Mouse (Mus musculus): ENCODE data around the gene Ptprn. TPM values are rescaled to one million over a fixed set of nuclear protein-coding genes. Genes with fewer than 3 reads are reported as not detected.

Gene Ptprn
- polyA plus RNA-seq (2015; fragmentation: Nextera tagmentation; extraction: Ambion mirVana), result 11.1 and 14.0 TPM in 2 replicates

DNA sequence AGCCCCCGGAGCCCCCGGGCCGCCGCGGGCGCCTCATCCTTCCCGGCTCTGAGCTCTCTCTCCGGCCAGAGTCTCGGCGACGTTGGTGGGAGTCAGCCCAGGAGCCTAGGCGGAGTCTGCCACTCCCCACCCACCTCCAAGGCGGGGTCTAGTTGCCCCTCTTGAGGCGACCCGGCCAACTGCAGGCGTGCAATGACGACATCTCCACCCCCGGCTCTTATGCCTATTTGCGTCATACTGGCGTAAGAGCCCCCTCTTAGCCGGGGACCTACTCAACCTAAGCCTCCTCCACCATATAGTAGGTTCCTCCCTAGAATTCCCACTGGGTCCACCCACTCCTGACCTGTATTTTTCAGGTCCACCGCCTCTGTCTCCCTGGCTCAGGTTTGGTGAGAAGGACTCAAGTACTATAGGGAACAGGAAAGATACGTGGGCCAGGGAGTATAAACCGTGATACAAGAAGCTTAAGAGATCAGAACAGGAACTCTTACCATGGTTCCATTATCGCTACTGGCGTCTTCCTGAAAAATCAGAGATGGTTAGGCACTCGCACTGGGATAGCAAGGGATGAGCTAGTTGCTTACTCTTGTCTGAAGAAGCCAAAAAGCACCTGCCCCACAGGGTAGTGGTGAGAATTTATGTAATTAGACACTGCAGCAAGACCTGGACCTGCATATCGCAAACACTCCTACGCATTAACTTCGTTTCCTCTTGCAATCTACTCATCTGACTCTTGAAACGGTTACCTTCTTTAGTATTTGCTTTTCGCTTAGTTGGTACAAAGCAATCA, at the start of gene Ptprn:
Ptprn (minus strand) TSS at position 412 of the 790 bp plus-strand sequence.
- Histone ChIP-seq H3K9ac (replicated peaks) (peak within 1 kb of the TSS; percentile 70), H3K27me3 (peaks cover 74% of the 10 kb centered on the region), H3K9me3 (no peaks in the 10 kb centered on the region), H3K4me2 (replicated peaks) (peak within 1 kb of the TSS; percentile 80), H3K4me3 (replicated peaks) (peak within 1 kb of the TSS; percentile 59), H3K4me1 (replicated peaks) (peaks cover 17% of the 10 kb centered on the region), H3K36me3 (no peaks in the 10 kb centered on the region), H3K27ac (no peak within 1 kb of the TSS)
- peak; percentile 89 for ATAC-seq
- WGBS, result 13% methylated on average over 24 of the region's 32 CpGs

GRCm38 (mm10) chr1:75311694-75312093, 47.4 kb upstream of the Ptprn start:
- WGBS, result 94% methylated on average over 6 of the region's 6 CpGs
- Histone ChIP-seq H3K9me3 (no peaks in the 10 kb centered on the region), H3K27ac (no peak overlapping the region), H3K4me2 (replicated peaks) (no peak overlapping the region), H3K4me1 (replicated peaks) (peaks cover 9% of the 10 kb centered on the region), H3K4me3 (replicated peaks) (no peak overlapping the region), H3K27me3 (no peaks in the 10 kb centered on the region), H3K36me3 (peaks cover 88% of the 10 kb centered on the region), H3K9ac (replicated peaks) (no peak overlapping the region)
- ATAC-seq, result no peak

GRCm38 (mm10) chr1:75304662-75305061, 40.4 kb upstream of the Ptprn start:
- 81% methylated on average over 2 of the region's 2 CpGs for WGBS
- peaks cover 31% of the 10 kb centered on the region for H3K36me3 ChIP-seq
- H3K9me3 ChIP-seq, result no peaks in the 10 kb centered on the region
- ATAC-seq, result no peak
- no peaks in the 10 kb centered on the region for H3K4me1 ChIP-seq (replicated peaks)
- no peak overlapping the region for H3K4me3 ChIP-seq (replicated peaks)
- H3K27me3 ChIP-seq, result no peaks in the 10 kb centered on the region
- no peak overlapping the region for H3K4me2 ChIP-seq (replicated peaks)
- no peak overlapping the region for H3K9ac ChIP-seq (replicated peaks)
- H3K27ac ChIP-seq, result no peak overlapping the region

- Histone ChIP-seq H3K4me1 (replicated peaks) (peaks cover 12% of the 10 kb centered on the region), H3K9me3 (no peaks in the 10 kb centered on the region)
These were observed 30.0 kb upstream of the Ptprn start for GRCm38 (mm10) chr1:75294294-75294693.

GRCm38 (mm10) chr1:75293331-75293701, 29.0 kb upstream of the Ptprn start:
- Histone ChIP-seq H3K27ac (peak overlapping the region; percentile 30), H3K9ac (replicated peaks) (0 out of 2 replicates have a peak overlapping the region, but pooled peaks have one; percentile 33), H3K27me3 (no peaks in the 10 kb centered on the region), H3K9me3 (no peaks in the 10 kb centered on the region), H3K4me3 (replicated peaks) (no peak overlapping the region), H3K4me2 (replicated peaks) (no peak overlapping the region), H3K36me3 (no peaks in the 10 kb centered on the region), H3K4me1 (replicated peaks) (peaks cover 22% of the 10 kb centered on the region)
- ATAC-seq, result no peak
- WGBS, result 80% methylated on average over 5 of the region's 5 CpGs

More at GRCm38 (mm10) chr1:75294294-75294693, 30.0 kb upstream of the Ptprn start:
- no peak overlapping the region for H3K27ac ChIP-seq
- no peak overlapping the region for H3K9ac ChIP-seq (replicated peaks)
- no peaks in the 10 kb centered on the region for H3K27me3 ChIP-seq
- no peak overlapping the region for H3K4me2 ChIP-seq (replicated peaks)
- WGBS, result 88% methylated on average over 5 of the region's 5 CpGs
- no peak overlapping the region for H3K4me3 ChIP-seq (replicated peaks)
- no peak for ATAC-seq
- no peaks in the 10 kb centered on the region for H3K36me3 ChIP-seq

- Histone ChIP-seq H3K9me3 (no peaks in the 10 kb centered on the region), H3K9ac (replicated peaks) (0 out of 2 replicates have a peak overlapping the region, but pooled peaks have one; percentile 33), H3K4me3 (replicated peaks) (no peak overlapping the region), H3K27me3 (no peaks in the 10 kb centered on the region), H3K27ac (peak overlapping the region; percentile 30; the same call in 1 of the 2 replicates), H3K4me1 (replicated peaks) (peaks cover 28% of the 10 kb centered on the region), H3K36me3 (no peaks in the 10 kb centered on the region), H3K4me2 (replicated peaks) (no peak overlapping the region)
- WGBS, result 67% methylated on average over 12 of the region's 12 CpGs
- no peak for ATAC-seq
These were observed 28.4 kb upstream of the Ptprn start for GRCm38 (mm10) chr1:75292476-75293330.

- Histone ChIP-seq H3K4me2 (replicated peaks) (no peak overlapping the region), H3K9ac (replicated peaks) (no peak overlapping the region), H3K27ac (no peak overlapping the region), H3K36me3 (no peaks in the 10 kb centered on the region), H3K4me1 (replicated peaks) (peaks cover 28% of the 10 kb centered on the region), H3K9me3 (no peaks in the 10 kb centered on the region), H3K4me3 (replicated peaks) (no peak overlapping the region), H3K27me3 (no peaks in the 10 kb centered on the region)
- no peak for ATAC-seq
- 84% methylated on average over 8 of the region's 8 CpGs for WGBS
These were observed 27.0 kb upstream of the Ptprn start for GRCm38 (mm10) chr1:75291321-75291720.

DNA sequence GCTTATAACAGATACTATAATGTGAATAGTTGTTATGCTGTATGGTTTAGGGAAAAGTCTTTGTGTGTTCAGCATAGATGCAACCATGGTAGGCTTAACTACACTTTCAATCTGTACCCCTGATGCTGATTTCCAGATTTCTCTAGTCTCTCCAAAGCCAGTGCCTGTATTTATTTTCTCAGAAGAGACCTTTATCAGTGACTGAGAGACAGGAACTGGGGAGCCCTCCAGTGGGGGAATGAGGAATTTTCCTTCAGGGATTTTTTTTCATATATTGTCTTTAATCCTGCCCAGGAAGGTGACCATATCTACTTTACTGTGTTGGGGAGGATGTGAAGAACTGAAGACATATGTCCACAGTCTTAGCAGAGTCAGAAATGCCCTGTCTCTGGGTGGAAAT, 26.3 kb upstream of the Ptprn start:
- no peak overlapping the region for H3K4me3 ChIP-seq (replicated peaks)
- peak; percentile 34 for ATAC-seq
- H3K27me3 ChIP-seq, result no peaks in the 10 kb centered on the region

DNA sequence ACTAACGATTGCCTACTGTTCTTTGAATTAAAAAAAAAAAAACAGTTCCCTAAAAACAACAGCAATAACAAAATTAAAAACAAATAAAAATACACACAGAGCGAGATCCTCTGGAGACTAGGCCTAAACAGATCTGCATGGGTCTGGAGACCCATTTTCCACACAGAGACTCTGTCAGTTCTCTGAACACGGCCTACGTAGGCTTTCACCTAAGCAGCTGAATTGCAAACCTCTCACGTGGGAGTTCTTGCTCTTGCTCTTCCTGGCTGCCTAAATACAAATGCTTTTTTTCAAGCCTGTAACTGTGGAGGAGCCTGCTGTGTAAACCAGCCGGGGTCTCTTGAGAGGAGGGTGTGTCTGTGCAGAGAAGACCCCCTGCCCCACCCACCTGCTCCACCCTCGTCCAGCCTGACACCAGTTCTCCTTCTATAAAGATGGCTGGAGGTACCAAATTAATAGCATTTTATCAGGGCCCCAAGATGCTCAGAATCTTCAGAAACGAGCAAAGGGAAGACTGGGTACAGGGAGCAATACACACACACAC, 25.7 kb upstream of the Ptprn start:
- H3K4me3 ChIP-seq (replicated peaks), result no peak overlapping the region
- 24% methylated on average over 8 of the region's 8 CpGs for WGBS
- no peaks in the 10 kb centered on the region for H3K9me3 ChIP-seq
- peak; percentile 44 for ATAC-seq
- peaks cover 28% of the 10 kb centered on the region for H3K4me1 ChIP-seq (replicated peaks)
- H3K4me2 ChIP-seq (replicated peaks), result peak overlapping the region; percentile 23; the same call in 1 of the 2 replicates
- H3K27ac ChIP-seq, result peak overlapping the region; percentile 94
- peak overlapping the region; percentile 49 for H3K9ac ChIP-seq (replicated peaks)
- no peaks in the 10 kb centered on the region for H3K27me3 ChIP-seq
- no peaks in the 10 kb centered on the region for H3K36me3 ChIP-seq

More for the DNA sequence above, 26.3 kb upstream of the Ptprn start:
- Histone ChIP-seq H3K4me1 (replicated peaks) (peaks cover 28% of the 10 kb centered on the region), H3K4me2 (replicated peaks) (no peak overlapping the region), H3K36me3 (no peaks in the 10 kb centered on the region), H3K9ac (replicated peaks) (no peak overlapping the region), H3K27ac (peak overlapping the region; percentile 94), H3K9me3 (no peaks in the 10 kb centered on the region)

- peak; percentile 95 for ATAC-seq
- Histone ChIP-seq H3K4me2 (replicated peaks) (peak overlapping the region; percentile 23), H3K9ac (replicated peaks) (peak overlapping the region; percentile 49), H3K9me3 (no peaks in the 10 kb centered on the region), H3K4me1 (replicated peaks) (peaks cover 28% of the 10 kb centered on the region), H3K27ac (peak overlapping the region; percentile 94), H3K4me3 (replicated peaks) (no peak overlapping the region), H3K27me3 (no peaks in the 10 kb centered on the region), H3K36me3 (no peaks in the 10 kb centered on the region)
- WGBS, result 2% methylated on average over 7 of the region's 7 CpGs
These were observed 25.1 kb upstream of the Ptprn start for GRCm38 (mm10) chr1:75289376-75289775.

DNA sequence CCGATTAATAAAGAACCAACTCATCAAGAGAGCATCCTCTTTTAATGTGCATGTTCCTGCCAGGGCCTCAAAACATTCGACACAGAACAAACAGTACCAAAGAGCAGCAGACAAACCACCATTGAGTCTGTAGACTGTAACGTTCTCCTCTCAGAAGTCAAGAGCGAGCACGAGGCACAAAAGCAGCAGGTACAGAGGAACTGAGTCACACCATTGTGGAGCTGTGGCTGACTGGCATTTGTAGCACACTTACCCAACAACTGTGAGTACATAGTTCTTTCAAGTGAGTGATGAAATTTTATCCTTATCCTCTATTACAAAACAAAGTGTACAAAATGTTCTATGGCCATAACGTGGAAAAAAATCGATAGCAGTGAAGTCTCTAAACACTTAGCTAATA, 20.6 kb upstream of the Ptprn start:
- Histone ChIP-seq H3K9me3 (no peaks in the 10 kb centered on the region), H3K27ac (no peak overlapping the region), H3K27me3 (no peaks in the 10 kb centered on the region), H3K4me1 (replicated peaks) (peaks cover 22% of the 10 kb centered on the region), H3K4me3 (replicated peaks) (no peak overlapping the region), H3K4me2 (replicated peaks) (no peak overlapping the region), H3K36me3 (no peaks in the 10 kb centered on the region), H3K9ac (replicated peaks) (no peak overlapping the region)
- ATAC-seq, result no peak
- 90% methylated on average over 7 of the region's 7 CpGs for WGBS

DNA sequence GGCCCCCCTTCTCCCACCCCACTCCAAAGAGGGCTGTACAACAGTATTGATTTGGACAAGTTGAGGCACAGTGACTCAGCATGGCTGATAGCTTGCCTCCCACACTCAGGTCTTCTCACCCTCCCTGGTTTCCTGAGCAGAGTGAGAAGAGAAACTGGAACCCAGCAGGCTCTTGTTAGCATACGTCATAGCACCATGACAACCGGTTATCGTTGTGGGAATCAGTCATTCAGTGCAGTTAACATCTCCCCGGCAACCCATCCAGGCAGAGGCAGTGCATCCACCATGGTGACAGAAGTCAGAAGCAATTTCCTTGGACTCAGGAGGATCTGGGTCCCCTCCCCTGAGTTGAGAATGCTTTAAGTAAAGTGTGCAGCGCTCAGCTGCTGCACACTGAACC, 18.7 kb upstream of the Ptprn start:
- WGBS, result 70% methylated on average over 5 of the region's 5 CpGs
- peaks cover 11% of the 10 kb centered on the region for H3K27me3 ChIP-seq
- peak; percentile 40; the same call in 1 of the 2 replicates for ATAC-seq
- no peaks in the 10 kb centered on the region for H3K36me3 ChIP-seq
- H3K9me3 ChIP-seq, result no peaks in the 10 kb centered on the region
- H3K4me3 ChIP-seq (replicated peaks), result no peak overlapping the region
- no peak overlapping the region for H3K27ac ChIP-seq
- peaks cover 3% of the 10 kb centered on the region for H3K4me1 ChIP-seq (replicated peaks)
- H3K4me2 ChIP-seq (replicated peaks), result no peak overlapping the region
- H3K9ac ChIP-seq (replicated peaks), result no peak overlapping the region

Measured in midbrain, embryonic 13.5 days (tissue).